Mouse (Mus musculus): Measurements from ENCODE around the gene Timm9. TPM values are rescaled to one million over a fixed set of nuclear protein-coding genes. Genes with fewer than 3 reads are reported as not detected.
A peak's percentile ranks its signal among the peaks of the same experiment; 100 is the strongest.
"Not testable (repeated sequence)": the region's sequence is repeated elsewhere in the genome, so short reads cannot be mapped to it uniquely, and the experiment has no call there.

The Timm9 gene
- polyA plus RNA-seq, 1 experiment from 2014 or later: 78.8 TPM

DNA sequence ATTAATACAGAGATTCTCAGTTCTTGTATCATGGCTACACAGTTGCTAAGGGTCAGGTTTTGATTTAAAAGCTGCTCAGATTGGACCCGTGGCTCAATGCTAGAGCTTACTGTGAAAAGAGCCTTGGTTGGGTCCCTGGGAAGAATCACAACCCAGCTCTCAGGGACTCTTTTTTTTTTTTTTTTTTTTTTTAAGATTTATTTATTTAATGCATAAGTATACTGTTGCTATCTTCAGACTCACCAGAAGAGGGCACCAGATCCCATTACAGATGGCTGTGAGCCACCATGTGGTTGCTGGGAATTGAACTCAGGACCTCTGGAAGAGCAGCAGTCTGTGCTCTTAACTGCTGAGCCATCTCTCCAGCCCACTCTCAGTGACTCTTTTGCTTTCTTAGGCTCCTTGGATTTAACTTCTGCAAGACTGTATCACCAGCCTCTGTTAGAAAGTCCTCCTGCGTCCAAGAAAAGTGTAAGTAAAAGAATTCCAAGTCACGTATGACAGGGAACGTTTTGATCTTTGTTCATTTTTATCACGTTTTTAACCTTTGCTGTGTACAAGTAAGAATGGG is 2.9 kb upstream of the Timm9 start:
- Histone ChIP-seq H3K9ac (no peak overlapping the region), H3K27me3 (no peaks in the 10 kb centered on the region), H3K4me1 (peaks cover 29% of the 10 kb centered on the region), H3K4me3 (no peak overlapping the region), H3K27ac (no peak overlapping the region), H3K4me2 (replicated peaks) (peak overlapping the region; percentile 95; the same call in 1 of the 2 replicates), H3K36me3 (peaks cover 46% of the 10 kb centered on the region), H3K9me3 (no peaks in the 10 kb centered on the region)
- ATAC-seq (ENCODE audit: low FRiP score, low read depth): no peak
- 81% methylated on average over 5 of the region's 5 CpGs for WGBS

DNA sequence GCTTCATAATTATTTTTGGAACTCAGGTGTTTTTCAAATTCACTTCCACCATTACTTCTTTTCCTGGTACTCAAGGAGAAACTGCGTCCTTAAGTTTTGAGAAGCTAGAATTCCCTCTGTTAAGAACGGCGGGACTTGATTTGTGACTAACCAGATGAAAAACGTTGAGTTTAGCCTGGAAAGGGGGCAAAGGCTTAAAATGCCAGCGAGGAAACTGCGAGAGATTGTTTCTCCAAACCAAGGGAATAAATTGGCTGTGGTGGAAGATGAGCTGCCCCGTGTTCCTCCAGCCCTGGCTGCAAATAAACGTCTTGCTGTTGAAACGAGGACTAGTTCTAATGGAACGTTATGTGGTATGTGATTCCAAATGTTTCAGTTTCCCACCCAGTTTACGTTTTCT is 1.2 kb upstream of the Timm9 start:
- 4% methylated on average over 11 of the region's 11 CpGs for WGBS
- no peaks in the 10 kb centered on the region for H3K9me3 ChIP-seq
- peak overlapping the region; percentile 95 for H3K4me2 ChIP-seq (replicated peaks)
- H3K36me3 ChIP-seq: peaks cover 33% of the 10 kb centered on the region
- H3K27me3 ChIP-seq: no peaks in the 10 kb centered on the region
- H3K9ac ChIP-seq: peak overlapping the region; percentile 78
- H3K27ac ChIP-seq: no peak overlapping the region
- no peak for ATAC-seq (ENCODE audit: low FRiP score, low read depth)
- H3K4me1 ChIP-seq: peaks cover 29% of the 10 kb centered on the region
- peak overlapping the region; percentile 94 for H3K4me3 ChIP-seq

DNA sequence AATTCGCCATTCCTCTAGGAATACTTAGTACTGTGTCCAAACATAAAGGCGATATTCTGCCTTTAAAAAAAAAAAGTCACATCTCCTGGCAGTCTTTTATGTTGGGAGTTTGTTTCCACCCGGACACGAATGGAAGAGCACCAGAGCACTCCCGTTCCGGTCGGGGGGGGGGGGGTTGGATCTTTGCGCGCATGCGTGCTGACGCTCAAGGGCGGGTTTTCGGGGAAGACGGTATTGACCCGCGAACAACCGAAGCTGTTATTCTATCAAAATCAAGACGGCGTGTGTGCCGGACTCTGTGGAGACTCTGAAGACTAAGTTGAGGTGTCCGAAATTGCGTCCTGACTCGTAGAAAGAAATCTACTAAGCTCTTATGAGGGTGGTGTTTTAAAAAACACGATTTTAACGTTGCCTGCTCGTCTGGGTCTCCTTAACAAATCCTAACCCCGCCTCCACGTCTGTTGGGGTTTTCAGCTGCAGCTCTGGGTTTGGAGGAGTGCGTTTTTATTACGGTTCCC is 549 bp upstream of the Timm9 start:
- Histone ChIP-seq H3K9me3 (no peaks in the 10 kb centered on the region), H3K4me1 (peaks cover 29% of the 10 kb centered on the region), H3K4me3 (peak overlapping the region; percentile 94), H3K27me3 (no peaks in the 10 kb centered on the region), H3K9ac (peak overlapping the region; percentile 96), H3K27ac (peak overlapping the region; percentile 79), H3K36me3 (peaks cover 32% of the 10 kb centered on the region), H3K4me2 (replicated peaks) (peak overlapping the region; percentile 95)
- ATAC-seq (ENCODE audit: low FRiP score, low read depth): peak; percentile 79
- under 1% methylated on average over 30 of the region's 30 CpGs for WGBS

DNA sequence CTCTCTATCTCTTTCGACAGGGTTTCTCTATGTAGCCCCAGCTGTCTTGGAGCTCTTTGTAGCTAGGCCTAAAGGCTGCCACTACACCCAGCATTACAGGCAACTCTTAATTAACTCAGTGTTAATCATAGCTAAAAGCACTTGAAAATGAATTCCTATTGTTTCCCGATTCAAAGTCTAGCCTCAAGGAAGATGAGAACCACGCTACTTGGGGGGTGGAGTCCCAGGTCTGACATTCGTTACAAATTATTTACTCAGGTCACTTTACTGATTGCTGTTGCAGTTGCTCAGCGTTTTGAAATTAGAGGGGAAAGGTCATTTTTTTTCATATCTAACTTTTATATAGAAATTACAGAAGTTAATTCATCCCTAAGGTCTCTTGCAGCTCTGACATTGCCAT is 903 bp downstream of the Timm9 start:
- Histone ChIP-seq H3K9me3 (no peaks in the 10 kb centered on the region), H3K4me2 (replicated peaks) (peak overlapping the region; percentile 95), H3K9ac (peak overlapping the region; percentile 96), H3K4me3 (peak overlapping the region; percentile 94), H3K36me3 (peaks cover 27% of the 10 kb centered on the region), H3K27me3 (no peaks in the 10 kb centered on the region), H3K4me1 (peaks cover 29% of the 10 kb centered on the region), H3K27ac (no peak overlapping the region)
- WGBS: 30% methylated on average over 5 of the region's 5 CpGs
- ATAC-seq (ENCODE audit: low FRiP score, low read depth): no peak

DNA sequence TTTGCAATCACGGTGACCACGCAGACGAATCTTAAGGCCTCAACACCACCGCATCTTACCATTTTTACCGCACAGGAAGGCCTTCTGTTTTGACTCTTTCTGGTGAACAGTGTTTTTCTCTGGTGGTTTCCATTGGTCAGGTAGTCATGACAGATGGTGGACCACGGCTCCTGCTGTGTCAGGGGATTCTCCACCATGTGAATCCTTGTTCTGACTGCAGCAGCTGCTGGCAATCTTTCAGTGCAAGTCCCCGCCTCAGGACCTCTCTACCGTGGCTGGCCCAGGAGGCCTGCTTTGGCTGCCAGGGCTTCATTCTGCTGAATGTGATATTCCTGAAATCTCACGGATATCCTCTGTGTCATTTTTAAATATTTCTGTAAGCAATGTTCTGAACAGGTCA is 13.2 kb downstream of the Timm9 start:
- Histone ChIP-seq H3K9me3 (no peaks in the 10 kb centered on the region), H3K27ac (no peak overlapping the region), H3K9ac (no peak overlapping the region), H3K4me2 (replicated peaks) (no peak overlapping the region), H3K27me3 (no peaks in the 10 kb centered on the region), H3K4me3 (no peak overlapping the region), H3K4me1 (no peaks in the 10 kb centered on the region), H3K36me3 (peaks cover 43% of the 10 kb centered on the region)
- 93% methylated on average over 9 of the region's 9 CpGs for WGBS
- no peak for ATAC-seq (ENCODE audit: low FRiP score, low read depth)

DNA sequence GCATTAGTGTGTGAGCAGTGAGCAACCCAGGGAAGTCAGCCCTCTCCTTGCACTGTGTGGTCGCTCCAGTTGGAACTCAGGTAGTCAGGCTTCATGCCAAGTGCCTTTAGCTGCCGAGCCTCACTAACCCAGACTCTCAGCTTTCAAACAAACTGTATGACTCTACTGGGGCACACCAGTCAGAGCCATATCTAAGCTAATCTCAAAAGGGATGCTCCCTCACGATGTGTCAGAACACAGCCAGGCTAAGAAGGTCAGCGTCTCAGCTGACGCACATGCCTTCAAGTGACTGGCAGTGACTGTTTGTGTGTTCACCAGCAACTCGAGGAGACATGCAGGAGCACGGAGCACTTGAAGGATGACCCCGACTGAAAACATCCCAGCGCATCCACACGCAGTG is 13.8 kb downstream of the Timm9 start:
- no peak overlapping the region for H3K27ac ChIP-seq
- no peaks in the 10 kb centered on the region for H3K9me3 ChIP-seq
- no peak overlapping the region for H3K4me2 ChIP-seq (replicated peaks)
- H3K27me3 ChIP-seq: no peaks in the 10 kb centered on the region
- H3K36me3 ChIP-seq: peaks cover 43% of the 10 kb centered on the region
- H3K4me1 ChIP-seq: no peaks in the 10 kb centered on the region
- ATAC-seq (ENCODE audit: low FRiP score, low read depth): no peak
- no peak overlapping the region for H3K4me3 ChIP-seq
- WGBS: 93% methylated on average over 10 of the region's 10 CpGs
- no peak overlapping the region for H3K9ac ChIP-seq

DNA sequence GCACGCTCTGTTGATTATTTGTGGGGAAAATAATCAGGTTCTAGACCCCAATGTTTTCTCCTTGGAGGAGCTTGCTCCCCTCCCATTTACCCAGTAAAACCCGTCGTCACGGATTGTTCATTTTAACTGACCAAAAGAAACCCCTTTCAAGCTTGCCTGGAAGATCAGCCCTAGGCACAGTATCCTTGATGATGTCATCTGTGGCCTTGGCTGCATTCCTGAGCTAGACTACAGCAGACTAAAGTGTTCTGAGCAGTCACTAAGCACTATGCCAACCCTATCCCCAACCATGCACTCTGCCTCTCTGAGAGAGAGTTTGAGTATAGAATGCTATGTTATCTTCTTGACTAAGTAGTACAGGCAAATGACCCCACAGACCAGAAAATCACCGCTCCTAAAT is 20.1 kb downstream of the Timm9 start:
- ATAC-seq (ENCODE audit: low FRiP score, low read depth): no peak
- peaks cover 7% of the 10 kb centered on the region; the same call in 1 of the 2 replicates for H3K27me3 ChIP-seq
- peaks cover 10% of the 10 kb centered on the region for H3K4me1 ChIP-seq
- H3K9ac ChIP-seq: no peak overlapping the region
- H3K4me3 ChIP-seq: no peak overlapping the region
- H3K9me3 ChIP-seq: no peaks in the 10 kb centered on the region
- H3K27ac ChIP-seq: no peak overlapping the region
- no peak overlapping the region for H3K4me2 ChIP-seq (replicated peaks)
- H3K36me3 ChIP-seq: no peaks in the 10 kb centered on the region; the same call in 1 of the 2 replicates
- 81% methylated on average over 5 of the region's 5 CpGs for WGBS

DNA sequence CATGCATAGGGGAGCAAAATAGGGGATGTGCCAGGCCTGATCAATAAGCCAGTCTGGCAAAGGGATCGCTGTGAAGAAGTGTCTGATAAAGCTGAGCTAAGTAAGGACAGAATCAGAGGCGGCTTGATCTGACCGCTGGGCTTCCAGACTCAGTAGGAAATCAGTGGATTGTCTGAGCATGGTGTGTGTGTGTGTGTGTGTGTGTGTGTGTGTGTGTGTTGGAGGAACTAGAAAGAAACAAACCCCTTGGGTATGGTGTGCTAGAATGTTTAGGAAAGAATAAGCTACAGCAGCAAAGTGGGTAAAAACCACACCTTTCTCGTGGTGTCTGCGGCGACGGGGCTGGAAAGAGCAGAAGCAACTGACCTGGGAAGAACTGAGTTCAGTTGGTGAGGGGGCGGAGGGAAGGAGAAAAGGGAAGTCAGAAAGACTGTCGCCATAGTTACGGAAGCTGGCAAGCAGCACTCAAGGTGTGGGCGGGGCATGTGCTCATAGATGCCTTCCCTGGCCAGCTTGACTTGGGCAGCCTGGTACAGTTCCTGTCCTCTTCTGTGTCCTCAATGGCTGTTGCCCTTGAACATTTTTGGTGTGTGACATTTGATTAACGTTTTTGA is 22.7 kb downstream of the Timm9 start:
- ATAC-seq (ENCODE audit: low FRiP score, low read depth): no peak

DNA sequence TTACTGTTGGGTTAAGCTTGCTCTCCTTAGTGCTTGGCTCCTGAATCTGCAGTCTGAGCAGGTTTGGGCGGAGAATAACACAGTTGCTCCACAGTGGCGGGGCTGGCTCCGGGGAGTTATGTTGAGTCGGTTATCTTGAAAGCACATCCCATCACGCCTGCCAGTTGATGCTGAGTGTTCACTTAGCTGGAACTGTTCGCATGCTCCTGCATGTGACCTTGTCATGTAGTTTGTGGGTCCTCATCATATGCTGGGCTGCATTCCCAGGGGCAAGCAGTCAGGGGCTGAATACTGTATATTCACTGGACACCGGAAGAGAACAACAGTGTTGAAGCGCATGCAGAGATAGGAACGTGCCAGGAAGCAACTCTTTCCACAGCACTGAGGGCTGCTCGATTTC is 23.4 kb downstream of the Timm9 start:
- WGBS: 88% methylated on average over 10 of the region's 10 CpGs
- ATAC-seq (ENCODE audit: low FRiP score, low read depth): no peak

More for the DNA sequence above, 22.7 kb downstream of the Timm9 start:
- WGBS: 31% methylated on average over 12 of the region's 12 CpGs
- peak overlapping the region; percentile 40 for H3K4me2 ChIP-seq (replicated peaks)
- H3K9me3 ChIP-seq: no peaks in the 10 kb centered on the region
- H3K9ac ChIP-seq: no peak overlapping the region
- H3K4me1 ChIP-seq: peaks cover 13% of the 10 kb centered on the region
- H3K4me3 ChIP-seq: no peak overlapping the region
- no peaks in the 10 kb centered on the region for H3K36me3 ChIP-seq
- H3K27ac ChIP-seq: no peak overlapping the region
- peaks cover 7% of the 10 kb centered on the region; the same call in 1 of the 2 replicates for H3K27me3 ChIP-seq

DNA sequence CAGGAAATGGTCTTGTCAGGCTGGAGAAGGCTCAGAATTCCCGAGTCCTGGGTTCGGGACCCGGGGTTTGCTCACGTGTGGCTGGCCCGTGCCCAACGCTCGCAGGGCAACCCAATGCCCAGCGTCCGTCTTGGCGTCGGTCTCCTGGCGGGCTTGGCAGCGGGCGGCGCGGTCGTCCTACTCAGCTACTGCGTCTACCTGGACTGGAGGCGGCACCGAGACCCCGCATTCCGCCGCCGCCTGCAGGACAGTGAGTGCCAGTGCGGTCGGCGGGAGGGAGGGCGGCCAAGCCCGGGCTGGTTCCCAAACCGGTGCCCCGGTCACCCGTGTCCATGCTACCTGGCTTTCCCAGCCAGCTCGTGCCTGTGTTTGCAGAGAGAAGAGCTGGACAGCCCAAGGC is 25.2 kb downstream of the Timm9 start, which contains the start of gene Tomm20l:
Gene Tomm20l (plus strand): TSS at position 98 of the 400 bp plus-strand sequence.
- H3K4me1 ChIP-seq: peaks cover 13% of the 10 kb centered on the region
- H3K9me3 ChIP-seq: no peaks in the 10 kb centered on the region
- no peak for ATAC-seq (ENCODE audit: low FRiP score, low read depth)
- WGBS: 12% methylated on average over 33 of the region's 33 CpGs
- no peaks in the 10 kb centered on the region for H3K36me3 ChIP-seq
- H3K4me3 ChIP-seq: peak within 1 kb of the TSS; percentile 32
- no peak within 1 kb of the TSS for H3K27ac ChIP-seq
- H3K9ac ChIP-seq: peak within 1 kb of the TSS; percentile 31; the same call in 1 of the 2 replicates
- H3K4me2 ChIP-seq (replicated peaks): peak within 1 kb of the TSS; percentile 64
- peaks cover 7% of the 10 kb centered on the region; the same call in 1 of the 2 replicates for H3K27me3 ChIP-seq

More for the DNA sequence above, 23.4 kb downstream of the Timm9 start:
- H3K4me3 ChIP-seq: no peak overlapping the region
- no peak overlapping the region for H3K4me2 ChIP-seq (replicated peaks)
- H3K27ac ChIP-seq: no peak overlapping the region
- H3K9me3 ChIP-seq: no peaks in the 10 kb centered on the region
- peaks cover 7% of the 10 kb centered on the region; the same call in 1 of the 2 replicates for H3K27me3 ChIP-seq
- H3K9ac ChIP-seq: no peak overlapping the region
- H3K4me1 ChIP-seq: peaks cover 13% of the 10 kb centered on the region
- H3K36me3 ChIP-seq: no peaks in the 10 kb centered on the region

DNA sequence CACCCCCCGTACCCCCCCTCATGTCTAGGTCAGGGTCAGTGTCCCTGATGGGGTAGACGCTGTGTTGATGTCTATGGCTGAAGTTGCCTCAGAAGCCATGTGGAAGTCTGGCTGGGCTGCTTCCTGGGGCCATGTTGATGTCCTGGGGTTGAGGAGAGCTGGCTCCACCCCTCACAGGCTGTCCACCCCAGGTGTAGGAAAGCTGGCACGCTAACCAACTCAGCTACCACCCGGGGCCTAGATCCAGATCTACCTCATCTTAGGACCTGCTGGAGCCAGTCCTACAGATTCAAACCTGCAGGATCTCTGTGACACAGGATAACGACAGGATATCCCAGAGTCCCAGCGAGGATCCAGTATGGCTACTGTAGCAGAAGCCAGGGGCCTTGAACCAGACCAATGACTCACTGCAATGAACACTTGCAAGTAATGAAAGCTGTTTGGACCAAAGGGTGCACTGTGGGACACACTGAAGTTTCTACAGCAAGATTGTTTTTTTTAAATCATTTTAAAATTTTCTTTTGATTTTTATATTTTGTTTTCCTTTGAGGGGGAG is 29.2 kb downstream of the Timm9 start:
- WGBS: 84% methylated on average over 6 of the region's 6 CpGs
- Histone ChIP-seq H3K9ac (no peak overlapping the region), H3K4me2 (replicated peaks) (no peak overlapping the region), H3K4me1 (peaks cover 5% of the 10 kb centered on the region; the same call in 1 of the 2 replicates), H3K4me3 (no peak overlapping the region), H3K36me3 (no peaks in the 10 kb centered on the region), H3K9me3 (no peaks in the 10 kb centered on the region), H3K27ac (no peak overlapping the region), H3K27me3 (peaks cover 7% of the 10 kb centered on the region; the same call in 1 of the 2 replicates)
- no peak for ATAC-seq (ENCODE audit: low FRiP score, low read depth)

DNA sequence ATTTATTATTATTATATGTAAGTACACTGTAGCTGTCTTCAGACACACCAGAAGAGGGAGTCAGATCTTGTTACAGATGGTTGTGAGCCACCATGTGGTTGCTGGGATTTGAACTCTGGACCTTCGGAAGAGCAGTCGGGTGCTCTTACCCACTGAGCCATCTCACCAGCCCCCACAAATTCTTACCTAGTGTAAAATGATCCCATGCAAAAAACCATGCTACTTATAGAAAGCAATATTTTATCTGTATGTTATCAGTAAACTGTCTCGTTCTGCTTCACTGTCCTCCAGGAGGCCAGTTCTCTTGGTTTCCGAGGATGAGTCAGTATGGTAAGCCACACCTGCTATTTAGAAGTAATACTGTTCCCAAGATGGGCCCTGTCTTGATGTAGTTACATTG is 32.2 kb downstream of the Timm9 start:
- H3K27ac ChIP-seq; H3K9me3 ChIP-seq; ATAC-seq (ENCODE audit: low FRiP score, low read depth); H3K4me3 ChIP-seq; H3K36me3 ChIP-seq; H3K4me2 ChIP-seq (replicated peaks); H3K4me1 ChIP-seq; H3K27me3 ChIP-seq; H3K9ac ChIP-seq: not testable (repeated sequence)
- WGBS: 93% methylated on average over 4 of the region's 4 CpGs

All from limb, embryonic 13.5 days (tissue).